Mouse (Mus musculus) MEL (cell line): ENCODE data around the gene Prkd2. TPM values are rescaled to one million over a fixed set of nuclear protein-coding genes. Genes with fewer than 3 reads are reported as not detected.
A peak's percentile ranks its signal among the peaks of the same experiment; 100 is the strongest.

Experiments used
- DNase-seq: peaks from one replicate; pipeline ENCODE4 v3.0.0; 2011; ENCODE audit warnings: low read depth, low spot score
- H3K27ac ChIP-seq: 2 replicates; pipeline ENCODE4 v1.5.1; 2012; ENCODE audit warnings: low read depth, mild to moderate bottlenecking, control low read depth, low read length, moderate library complexity; ENCODE audit not compliant: control insufficient read depth
- H3K27me3 ChIP-seq, 2 experiments: fragments of 150-350 bp in 1 of 2; sonication (generic) in 1 of 2; 2 replicates each; pipeline ENCODE4 v1.6.1; 2012; ENCODE audit warnings: low read length in 2 of 2, mild to moderate bottlenecking in 2 of 2, improper control_type of control experiment in 1 of 2, moderate library complexity in 1 of 2; ENCODE audit not compliant: insufficient read depth in 2 of 2, control insufficient read depth in 1 of 2
- H3K36me3 ChIP-seq, 2 experiments: 2 replicates each; pipeline ENCODE4 v1.6.1; 2012 to 2014; ENCODE audit warnings: low read length in 2 of 2, improper control_type of control experiment in 1 of 2, inconsistent platforms in 1 of 2, mild to moderate bottlenecking in 1 of 2; ENCODE audit not compliant: insufficient read depth in 2 of 2, control insufficient read depth in 1 of 2
- H3K4me1 ChIP-seq, 2 experiments: fragments of 150-350 bp in 1 of 2; sonication (generic) in 1 of 2; 2 replicates each; pipeline ENCODE4 v1.6.1; 2012; ENCODE audit warnings: low read length in 2 of 2, improper control_type of control experiment in 1 of 2, mild to moderate bottlenecking in 1 of 2; ENCODE audit not compliant: insufficient read depth in 2 of 2, control insufficient read depth in 1 of 2
- H3K4me3 ChIP-seq, 2 experiments: fragments of 150-350 bp in 1 of 2; sonication (generic) in 1 of 2; 2 replicates each; pipeline ENCODE4 v1.5.1; 2012; ENCODE audit warnings: low read depth in 2 of 2, low read length in 2 of 2, mild to moderate bottlenecking in 2 of 2, moderate library complexity in 2 of 2, control low read depth in 1 of 2, improper control_type of control experiment in 1 of 2; ENCODE audit not compliant: control insufficient read depth in 1 of 2, insufficient read depth in 1 of 2
- H3K79me2 ChIP-seq: 2 replicates; pipeline ENCODE4 v1.6.1; 2012; ENCODE audit warnings: mild to moderate bottlenecking, low read length, moderate library complexity; ENCODE audit not compliant: control insufficient read depth, poor library complexity, insufficient read depth
- H3K9ac ChIP-seq: 2 replicates; pipeline ENCODE4 v1.6.1; 2012; ENCODE audit warnings: low read depth, mild to moderate bottlenecking, control low read depth, low read length, moderate library complexity; ENCODE audit not compliant: control insufficient read depth, poor library complexity, severe bottlenecking
- H3K9me3 ChIP-seq: fragments of 150-350 bp; sonication (generic); replicated peaks from 2 replicates; pipeline ENCODE4 v1.6.1; 2012; ENCODE audit warnings: mild to moderate bottlenecking, low read length, improper control_type of control experiment, moderate library complexity; ENCODE audit not compliant: insufficient read depth
- CHD1 ChIP-seq: IDR thresholded peaks from 2 replicates; pipeline ENCODE4 v1.6.1; 2012; ENCODE audit warnings: low read depth, mild to moderate bottlenecking, inconsistent platforms, low read length, improper control_type of control experiment
- CHD2 ChIP-seq: IDR thresholded peaks from 2 replicates; pipeline ENCODE4 v1.6.1; 2011; ENCODE audit warnings: low read length, improper control_type of control experiment
- CTCF ChIP-seq, 3 experiments: IDR thresholded peaks in 2 of 3; conservative IDR thresholded peaks in 1 of 3; 2 replicates each; pipeline ENCODE4 v1.5.1; 2011 to 2012; ENCODE audit warnings: low read length in 3 of 3, low read depth in 2 of 3, mild to moderate bottlenecking in 2 of 3, improper control_type of control experiment in 1 of 3, inconsistent platforms in 1 of 3, mixed read lengths in 1 of 3, moderate library complexity in 1 of 3; ENCODE audit not compliant: control insufficient read depth in 1 of 3, insufficient read depth in 1 of 3, poor library complexity in 1 of 3, severe bottlenecking in 1 of 3
- ELF1 ChIP-seq: IDR thresholded peaks from 2 replicates; pipeline ENCODE4 v1.6.1; 2014; ENCODE audit warnings: low read depth, mild to moderate bottlenecking, inconsistent platforms, low read length, improper control_type of control experiment, moderate library complexity
- GABPA ChIP-seq: IDR thresholded peaks from 2 replicates; pipeline ENCODE4 v1.6.1; 2012; ENCODE audit warnings: low read depth, mild to moderate bottlenecking, inconsistent platforms, low read length, improper control_type of control experiment, moderate library complexity
- HCFC1 ChIP-seq: IDR thresholded peaks from 2 replicates; pipeline ENCODE4 v1.6.1; 2012; ENCODE audit warnings: low read depth, mild to moderate bottlenecking, inconsistent platforms, low read length, improper control_type of control experiment, moderate library complexity
- KAT2A ChIP-seq: conservative IDR thresholded peaks from 2 replicates; pipeline ENCODE4 v1.6.1; 2012; ENCODE audit warnings: low read depth, low read length, improper control_type of control experiment, inconsistent platforms
- MXI1 ChIP-seq: IDR thresholded peaks from 2 replicates; pipeline ENCODE4 v1.6.1; 2011; ENCODE audit warnings: mild to moderate bottlenecking, low read depth, low read length, improper control_type of control experiment
- NELFE ChIP-seq: IDR thresholded peaks from 2 replicates; pipeline ENCODE4 v1.6.1; 2011; ENCODE audit warnings: low read depth, low read length, improper control_type of control experiment
- NRF1 ChIP-seq: IDR thresholded peaks from 2 replicates; pipeline ENCODE4 v1.6.1; 2014; ENCODE audit warnings: low read depth, mild to moderate bottlenecking, inconsistent platforms, low read length, improper control_type of control experiment, moderate library complexity; ENCODE audit not compliant: poor library complexity, insufficient read depth, severe bottlenecking
- POLR2A ChIP-seq, 2 experiments: IDR thresholded peaks; 2 replicates each; pipeline ENCODE4 v1.6.1; 2011 to 2012; ENCODE audit warnings: low read length in 2 of 2, mild to moderate bottlenecking in 2 of 2, control low read depth in 1 of 2, improper control_type of control experiment in 1 of 2, low read depth in 1 of 2, moderate library complexity in 1 of 2; ENCODE audit not compliant: control insufficient read depth in 1 of 2, insufficient read depth in 1 of 2, poor library complexity in 1 of 2
- POLR2AphosphoS5 ChIP-seq: IDR thresholded peaks from 2 replicates; pipeline ENCODE4 v1.6.1; 2012; ENCODE audit warnings: low read depth, borderline replicate concordance, mild to moderate bottlenecking, inconsistent platforms, low read length, moderate library complexity, mixed read lengths
- TCF12 ChIP-seq: IDR thresholded peaks from 2 replicates; pipeline ENCODE4 v1.6.1; 2014; ENCODE audit warnings: low read depth, mild to moderate bottlenecking, inconsistent platforms, low read length, improper control_type of control experiment, moderate library complexity
- UBTF ChIP-seq: IDR thresholded peaks from 2 replicates; pipeline ENCODE4 v1.6.1; 2012; ENCODE audit warnings: low read depth, mild to moderate bottlenecking, inconsistent platforms, low read length, improper control_type of control experiment, moderate library complexity, borderline replicate concordance; ENCODE audit not compliant: insufficient read depth
- ZC3H11A ChIP-seq: IDR thresholded peaks from 2 replicates; pipeline ENCODE4 v1.6.1; 2012; ENCODE audit warnings: low read depth, mild to moderate bottlenecking, inconsistent platforms, low read length, improper control_type of control experiment
- ZKSCAN1 ChIP-seq: IDR thresholded peaks from 2 replicates; pipeline ENCODE4 v1.6.1; 2012; ENCODE audit warnings: low read depth, mild to moderate bottlenecking, inconsistent platforms, low read length, improper control_type of control experiment, moderate library complexity
- polyA plus RNA-seq, 2 experiments: library from polyadenylated mRNA; stranded (reverse) in 1 of 2; unstranded in 1 of 2; fragments of >175 nt in 1 of 2; fragments of >200 nt in 1 of 2; gene quantifications; 2 replicates each; pipeline versions ENCODE4 v1.2.1 to v1.2.4; 2012; ENCODE audit warnings: low replicate concordance in 2 of 2, low read depth in 1 of 2; ENCODE audit not compliant: insufficient read length in 2 of 2, insufficient read depth in 1 of 2, missing spikeins in 1 of 2
- total RNA-seq: library from RNA; depleted of rRNA; stranded (reverse); fragments of 300-350 nt; gene quantifications from 2 replicates; pipeline ENCODE4 v1.2.3, GENCODE M21; 2012

The Prkd2 gene
- total and polyA plus RNA-seq, 3 experiments, result 2.9 to 8.7 TPM; not detected in 1

- peaks cover 0 to 10% of the 10 kb centered on the region in 2 experiments; a peak in 2 of 4 replicates for H3K4me1 ChIP-seq
- H3K4me3 ChIP-seq, result peak overlapping the region; percentile 55 to 69
- H3K27ac ChIP-seq, result no peak overlapping the region
- peak; percentile 35 for DNase-seq
- no peaks in the 10 kb centered on the region for H3K36me3 ChIP-seq
- peaks cover 0 to 3% of the 10 kb centered on the region in 2 experiments; a peak in 2 of 4 replicates for H3K27me3 ChIP-seq
- TF ChIP-seq NELFE (no peak), GABPA (no peak), ELF1 (no peak), HCFC1 (no peak), POLR2A (IDR thresholded peaks at IDR 0.05; ENCODE audit: control insufficient read depth in 1 of 2, insufficient read depth in 1 of 2, low read depth in 1 of 2, low read length in 2 of 2, poor library complexity in 1 of 2) (no peak), ZC3H11A (no peak), ZKSCAN1 (no peak), MXI1 (no peak), CHD2 (no peak), POLR2AphosphoS5 (no peak), CHD1 (no peak), NRF1 (no peak), TCF12 (no peak), KAT2A (no peak), CTCF (IDR thresholded peaks at IDR 0.05 in 2 of 3, conservative IDR thresholded peaks at IDR 0.05 in 1 of 3; ENCODE audit: control insufficient read depth in 1 of 3, insufficient read depth in 1 of 3, low read depth in 2 of 3, low read length in 3 of 3, poor library complexity in 1 of 3, severe bottlenecking in 1 of 3) (no peak)
- no peaks in the 10 kb centered on the region for H3K79me2 ChIP-seq
- H3K9me3 ChIP-seq, result no peaks in the 10 kb centered on the region
- H3K9ac ChIP-seq, result peak overlapping the region; percentile 60
Measured at GRCm38 (mm10) chr7:16895511-16895910, 52.8 kb downstream of the Prkd2 start.

GRCm38 (mm10) chr7:16900526-16900925, 57.8 kb downstream of the Prkd2 start:
- H3K36me3 ChIP-seq, result peaks cover 0 to 11% of the 10 kb centered on the region in 2 experiments; a peak in 2 of 4 replicates
- no peaks in the 10 kb centered on the region for H3K79me2 ChIP-seq
- H3K4me1 ChIP-seq, result peaks cover 4 to 22% of the 10 kb centered on the region in 2 experiments; a peak in 3 of 4 replicates
- H3K4me3 ChIP-seq, result no peak overlapping the region
- H3K9me3 ChIP-seq, result no peaks in the 10 kb centered on the region
- DNase-seq, result no peak
- H3K27ac ChIP-seq, result no peak overlapping the region
- TF ChIP-seq UBTF (no peak), CHD1 (no peak)
- peaks cover 0 to 3% of the 10 kb centered on the region in 2 experiments; a peak in 2 of 4 replicates for H3K27me3 ChIP-seq
- no peak overlapping the region for H3K9ac ChIP-seq
